Mouse (Mus musculus): Measurements from ENCODE around the gene Nppb.

The Nppb gene

DNA sequence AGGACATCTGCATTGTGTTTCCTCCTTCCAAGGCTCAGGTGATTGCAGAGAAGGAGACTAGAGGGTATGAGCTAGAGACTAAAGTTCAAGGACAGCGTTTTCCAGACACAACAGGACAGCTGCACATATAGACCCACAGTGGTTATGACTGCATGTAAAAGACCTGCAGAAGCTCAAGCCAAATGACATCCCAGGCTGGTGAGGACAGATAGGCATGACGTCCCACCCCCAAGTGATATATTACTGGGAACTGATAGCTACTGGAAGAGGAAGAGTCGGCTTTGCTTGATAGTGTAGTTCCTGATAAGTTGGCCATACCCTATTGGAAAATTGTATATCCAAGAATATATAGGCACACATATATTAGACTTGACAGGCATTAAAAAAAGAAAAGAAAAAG lies 9.4 kb upstream of the Nppb start:
- DNase-seq (ENCODE audit: low read depth, low spot score) = no peak

DNA sequence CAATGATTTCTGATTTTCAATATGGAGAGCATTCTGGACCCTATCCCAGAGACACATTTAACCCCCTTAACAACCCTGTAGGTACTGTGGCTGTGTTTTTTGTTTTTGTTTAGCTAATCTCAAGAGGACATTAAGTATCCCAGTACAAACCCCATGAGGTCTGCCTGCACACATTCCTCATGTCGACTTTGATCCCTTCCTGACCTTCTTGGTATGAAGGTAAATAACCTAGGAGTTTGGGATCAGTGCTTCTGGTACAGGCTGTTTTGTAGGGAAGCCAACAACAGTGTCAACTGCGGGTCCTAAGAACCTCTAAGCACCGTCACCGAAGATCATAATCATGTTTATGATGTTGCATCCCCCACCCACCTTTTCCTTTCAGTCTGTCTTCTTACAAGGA lies 7.9 kb upstream of the Nppb start:
- no peak for DNase-seq (ENCODE audit: low read depth, low spot score)

- no peak for DNase-seq (ENCODE audit: low read depth, low spot score)
These were observed 7.2 kb upstream of the Nppb start for GRCm38 (mm10) chr4:147978391-147978790.

- no peak for DNase-seq (ENCODE audit: low read depth, low spot score)
These were observed 6.1 kb upstream of the Nppb start for GRCm38 (mm10) chr4:147979441-147979860.

GRCm38 (mm10) chr4:147993571-147994095 lies 8.0 kb downstream of the Nppb start:
- no peak for DNase-seq (ENCODE audit: low read depth, low spot score)

- DNase-seq (ENCODE audit: low read depth, low spot score) = no peak
These were observed 9.7 kb downstream of the Nppb start for GRCm38 (mm10) chr4:147995311-147995710.

DNA sequence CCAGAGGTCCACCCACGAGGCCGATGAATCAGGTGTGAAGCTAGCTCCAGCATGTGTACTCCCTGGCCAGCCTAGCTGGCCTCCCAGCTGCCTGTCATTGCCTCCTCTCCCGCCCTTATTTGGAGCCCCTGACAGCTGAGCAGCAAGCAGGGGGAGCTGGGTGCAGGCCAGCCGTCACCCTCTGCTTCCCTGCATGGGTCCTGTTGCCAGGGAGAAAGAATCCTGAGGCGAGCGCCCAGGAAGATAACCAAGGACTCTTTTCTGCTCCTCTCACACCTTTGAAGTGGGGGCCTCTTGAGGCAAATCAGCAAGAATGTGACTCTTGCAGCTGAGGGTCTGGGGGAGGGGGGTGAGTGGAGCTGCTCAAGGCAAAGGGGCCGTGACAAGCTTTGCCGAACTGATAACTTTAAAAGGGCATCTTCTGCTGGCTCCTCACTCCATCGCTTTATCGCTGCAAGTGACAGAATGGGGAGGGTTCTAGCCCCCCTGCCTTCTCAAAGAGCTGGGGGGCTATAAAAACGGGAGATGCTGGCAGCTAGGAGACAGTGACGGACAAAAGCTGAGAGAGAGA lies 14.7 kb downstream of the Nppb start, which contains the start of gene Nppa:
TSS of gene Nppa (plus strand) at position 521 of the 571 bp plus-strand sequence.
- DNase-seq (ENCODE audit: low read depth, low spot score) = no peak

GRCm38 (mm10) chr4:148001013-148001789 lies 15.6 kb downstream of the Nppb start:
- DNase-seq (ENCODE audit: low read depth, low spot score) = no peak

GRCm38 (mm10) chr4:148001866-148002265 lies 16.3 kb downstream of the Nppb start:
- DNase-seq (ENCODE audit: low read depth, low spot score) = no peak

DNA sequence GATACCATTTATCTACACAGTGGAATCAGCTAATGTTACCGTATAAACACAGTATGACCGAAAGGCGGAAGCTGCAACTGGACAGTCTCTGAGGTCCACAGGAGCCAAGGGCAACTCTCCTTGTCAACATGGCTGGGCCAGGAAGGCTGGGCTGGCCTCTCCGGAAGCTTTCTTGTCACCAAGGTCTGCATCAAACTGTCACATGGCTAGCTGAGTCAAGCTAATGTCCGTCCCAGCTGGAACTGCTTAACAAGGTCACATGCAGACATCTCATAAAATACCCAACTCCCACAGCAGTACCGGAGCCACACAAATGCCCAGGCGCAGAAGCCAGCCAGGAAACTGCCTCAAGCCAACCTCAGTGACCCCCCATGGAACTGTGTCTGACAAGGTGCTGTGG lies 18.8 kb downstream of the Nppb start:
- no peak for DNase-seq (ENCODE audit: low read depth, low spot score)

DNA sequence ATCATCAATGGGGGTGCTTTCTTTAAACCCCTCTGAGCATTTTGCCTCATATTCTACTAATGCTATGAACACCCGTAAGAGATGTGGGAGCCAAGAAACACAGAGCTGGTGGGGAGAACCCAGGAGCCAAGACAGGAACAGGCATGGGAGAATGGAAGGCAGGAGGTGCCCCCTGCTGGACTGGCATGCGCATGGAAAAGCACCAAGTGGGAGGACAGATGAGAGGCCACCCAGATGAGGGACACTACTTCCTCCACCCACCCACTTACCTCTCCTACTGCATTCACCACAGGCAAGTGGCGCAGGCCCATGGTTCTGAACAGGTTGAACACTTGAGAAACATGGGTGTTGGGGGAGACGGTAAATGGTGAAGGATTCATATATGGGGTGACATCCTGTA lies 22.8 kb downstream of the Nppb start:
- DNase-seq (ENCODE audit: low read depth, low spot score) = peak; percentile 35

- DNase-seq (ENCODE audit: low read depth, low spot score) = no peak
These were observed 24.1 kb downstream of the Nppb start for GRCm38 (mm10) chr4:148009641-148010040.

DNA sequence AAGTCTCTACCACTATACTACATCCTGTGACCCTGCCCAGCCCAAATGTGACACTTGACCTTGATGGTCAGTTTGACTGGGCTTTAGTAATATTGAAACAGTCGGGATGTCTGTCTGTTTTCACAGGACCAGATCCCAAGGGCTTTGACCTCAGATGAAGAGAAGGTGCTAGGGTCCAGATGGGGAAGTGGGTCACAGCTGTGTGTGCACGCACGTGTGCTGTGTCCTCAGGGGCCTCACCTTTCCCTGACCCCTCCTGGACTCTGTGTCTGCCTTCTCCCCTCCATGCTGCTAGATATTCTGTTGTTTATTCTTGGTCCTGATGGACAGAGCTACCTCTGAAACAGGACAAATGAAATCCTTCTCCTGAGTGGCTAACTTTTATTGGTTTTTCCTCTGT lies 25.7 kb downstream of the Nppb start:
- no peak for DNase-seq (ENCODE audit: low read depth, low spot score)

GRCm38 (mm10) chr4:148012216-148012615 lies 26.6 kb downstream of the Nppb start:
- DNase-seq (ENCODE audit: low read depth, low spot score) = no peak

DNA sequence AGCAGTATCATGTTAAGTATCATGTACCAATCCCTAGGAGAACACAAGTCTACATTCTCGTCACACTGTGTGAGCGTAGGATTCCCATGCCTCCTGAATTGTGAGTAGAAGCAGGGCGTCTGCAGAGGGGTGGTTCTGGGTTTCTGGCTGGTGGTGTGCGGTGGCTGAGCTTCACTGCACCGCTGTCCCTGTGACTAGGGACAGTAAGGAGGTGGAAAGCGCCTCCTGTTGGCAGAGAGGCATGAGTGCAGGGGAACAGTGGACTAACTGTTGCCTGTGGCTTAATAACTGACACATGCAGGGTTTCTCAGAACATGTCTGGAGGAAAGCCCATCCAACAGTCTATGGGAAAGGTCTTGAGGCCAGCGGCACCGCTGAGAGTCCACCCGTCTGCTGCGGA lies 29.8 kb downstream of the Nppb start:
- DNase-seq (ENCODE audit: low read depth, low spot score) = peak; percentile 78

DNA sequence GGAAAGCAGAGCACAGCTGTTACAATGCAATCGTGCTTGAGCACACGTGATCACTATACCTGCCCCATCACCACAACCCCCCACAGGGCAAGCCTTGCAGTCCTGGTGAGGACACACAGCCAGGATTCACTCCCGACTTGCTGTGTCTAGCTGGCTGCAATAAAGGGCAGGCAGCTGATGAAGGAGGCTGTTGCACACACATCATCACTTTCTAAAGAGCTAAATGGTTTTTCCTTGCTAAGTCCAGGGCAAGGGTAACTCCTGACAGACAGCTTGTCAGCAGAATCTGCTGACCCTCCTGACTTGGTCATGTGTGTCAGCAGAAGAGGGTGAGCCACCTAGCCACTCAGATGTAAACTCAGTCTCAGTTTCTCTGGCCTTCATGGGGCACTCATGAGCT lies 31.4 kb downstream of the Nppb start:
- no peak for DNase-seq (ENCODE audit: low read depth, low spot score)

- DNase-seq (ENCODE audit: low read depth, low spot score) = no peak
These were observed 32.8 kb downstream of the Nppb start for GRCm38 (mm10) chr4:148018410-148018809.

DNA sequence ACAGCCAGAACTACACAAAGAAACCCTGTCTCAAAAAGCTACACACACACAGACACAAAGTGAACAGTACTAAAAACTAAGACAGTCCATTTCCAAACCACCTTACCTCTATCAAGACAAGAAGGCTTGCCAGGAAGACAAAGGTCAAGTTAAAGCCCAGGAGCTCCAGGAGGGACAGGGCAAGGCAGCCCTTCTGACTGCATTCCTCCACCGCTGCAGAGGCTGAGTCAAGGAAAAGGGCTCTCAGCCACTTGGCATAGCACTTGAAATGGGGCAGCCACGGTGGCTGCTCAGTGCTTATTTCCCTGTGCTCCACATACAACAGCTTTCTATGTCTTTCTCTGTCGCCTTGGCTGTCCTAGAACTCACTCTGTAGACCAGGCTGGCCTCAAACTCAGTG lies 38.4 kb downstream of the Nppb start:
- DNase-seq (ENCODE audit: low read depth, low spot score) = no peak

GRCm38 (mm10) chr4:148029297-148029696 lies 43.7 kb downstream of the Nppb start:
- no peak for DNase-seq (ENCODE audit: low read depth, low spot score)

GRCm38 (mm10) chr4:148030506-148030905 lies 44.9 kb downstream of the Nppb start:
- no peak for DNase-seq (ENCODE audit: low read depth, low spot score)

- peak; percentile 76 for DNase-seq (ENCODE audit: low read depth, low spot score)
These were observed 48.3 kb downstream of the Nppb start for GRCm38 (mm10) chr4:148033858-148034410.

DNA sequence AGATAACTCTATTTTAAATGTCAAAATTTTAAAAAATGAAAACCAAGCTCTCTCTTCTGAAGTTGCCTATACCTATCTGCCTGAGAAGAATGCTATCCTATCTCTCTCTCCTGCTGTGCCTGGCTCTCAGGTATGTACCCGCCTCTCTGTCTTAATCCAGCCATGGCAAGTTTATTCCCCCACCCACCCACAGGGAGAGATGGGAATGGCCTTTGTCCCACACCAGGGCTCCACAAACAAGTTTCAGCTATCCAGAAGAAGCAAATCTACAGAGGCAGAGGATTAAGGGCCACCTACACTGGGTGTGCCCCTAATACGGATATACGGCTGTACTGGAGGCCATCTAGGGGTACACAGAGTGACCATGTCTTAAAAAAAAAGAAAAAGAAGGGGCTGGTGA lies 49.9 kb downstream of the Nppb start:
- peak; percentile 37 for DNase-seq (ENCODE audit: low read depth, low spot score)
